Comparison of ENCODE assay signal across 8 mouse cellular contexts in genomic region chrX:47892431-47893024, GRCm38 (mm10). TPM values are rescaled to one million over a fixed set of nuclear protein-coding genes. Genes with fewer than 3 reads are reported as not detected.
DNase-seq lines count a peak whose midpoint lies in the region; ATAC-seq and TF ChIP-seq lines count a peak whose summit lies in the region.

TSS of gene Smarca1 (minus strand) at chrX:47892974.

- no peaks in the 10 kb centered on the region for H3K9me3 ChIP-seq in kidney, embryonic 16.5 days (ENCODE audit: low read length)
- H3K9me3 ChIP-seq in forebrain, embryonic 11.5 days (ENCODE audit: control insufficient read depth, low read length): no peaks in the 10 kb centered on the region
- H3K9me3 ChIP-seq in midbrain, postnatal 0 days (ENCODE audit: low read length): no peaks in the 10 kb centered on the region

- H3K36me3 ChIP-seq in kidney, embryonic 16.5 days (ENCODE audit: insufficient read depth, low read length): no peaks in the 10 kb centered on the region
- no peaks in the 10 kb centered on the region for H3K36me3 ChIP-seq in forebrain, embryonic 11.5 days (ENCODE audit: control insufficient read depth, insufficient read depth, low read length)
- H3K36me3 ChIP-seq in midbrain, postnatal 0 days (ENCODE audit: insufficient read depth, low read length): no peaks in the 10 kb centered on the region

- peak within 1 kb of the TSS; percentile 71 for H3K9ac ChIP-seq in kidney, embryonic 16.5 days (replicated peaks; ENCODE audit: low read length)
- peak within 1 kb of the TSS; percentile 66 for H3K9ac ChIP-seq in forebrain, embryonic 11.5 days (ENCODE audit: low read length)
- peak within 1 kb of the TSS; percentile 91 for H3K9ac ChIP-seq in midbrain, postnatal 0 days (replicated peaks; ENCODE audit: low read length, poor library complexity, severe bottlenecking)

- TF ChIP-seq CTCF in midbrain, postnatal 0 days (IDR thresholded peaks at IDR 0.05): peak; percentile 11; the same call in 1 of the 2 replicates

- peak; percentile 73 for ATAC-seq in kidney, embryonic 16.5 days (ENCODE audit: low FRiP score, low TSS enrichment)
- ATAC-seq in forebrain, embryonic 11.5 days (replicated peaks; ENCODE audit: low FRiP score): peak; percentile 85
- peak; percentile 85 for ATAC-seq in midbrain, postnatal 0 days (ENCODE audit: low FRiP score)

- no peaks in the 10 kb centered on the region; the same call in 1 of the 2 replicates for H3K27me3 ChIP-seq in kidney, embryonic 16.5 days (ENCODE audit: insufficient read depth, low read length)
- no peaks in the 10 kb centered on the region for H3K27me3 ChIP-seq in forebrain, embryonic 11.5 days (ENCODE audit: control insufficient read depth, insufficient read depth, low read length)
- H3K27me3 ChIP-seq in midbrain, postnatal 0 days (ENCODE audit: insufficient read depth, low read length): no peaks in the 10 kb centered on the region

- peak within 1 kb of the TSS; percentile 32; the same call in 1 of the 2 replicates for H3K27ac ChIP-seq in kidney, embryonic 16.5 days (ENCODE audit: low read length)
- H3K27ac ChIP-seq in forebrain, embryonic 11.5 days (ENCODE audit: low read depth, low read length): no peak within 1 kb of the TSS
- H3K27ac ChIP-seq in midbrain, postnatal 0 days (ENCODE audit: low read depth, low read length): peak within 1 kb of the TSS; percentile 89

- peak within 1 kb of the TSS; percentile 60 for H3K4me3 ChIP-seq in kidney, embryonic 16.5 days (ENCODE audit: low read length)
- peak within 1 kb of the TSS; percentile 45 for H3K4me3 ChIP-seq in forebrain, embryonic 11.5 days (ENCODE audit: low read depth, low read length)
- H3K4me3 ChIP-seq in midbrain, postnatal 0 days (ENCODE audit: low read depth, low read length): peak within 1 kb of the TSS; percentile 59

- no peak for DNase-seq in kidney, postnatal 4 days
- DNase-seq in adrenal gland, adult 8-10 months: no peak
- peak; percentile 58 for DNase-seq in forebrain, embryonic 11.5 days (ENCODE audit: low spot score)
- no peak for DNase-seq in left cerebral cortex, adult 8-10 months (ENCODE audit: low spot score in 2 of 2)
- DNase-seq in midbrain, postnatal 0 days (ENCODE audit: low spot score): peak; percentile 36
- DNase-seq in Muller cell, postnatal 12 days (ENCODE audit: inconsistent ontology term): no peak
- no peak for DNase-seq in right cerebral cortex, postnatal 36 days (ENCODE audit: low spot score in 2 of 2)

- peak within 1 kb of the TSS; percentile 64 for H3K4me2 ChIP-seq in kidney, embryonic 16.5 days (replicated peaks; ENCODE audit: low read depth, low read length)
- peak within 1 kb of the TSS; percentile 54 for H3K4me2 ChIP-seq in forebrain, embryonic 11.5 days (ENCODE audit: low read depth, low read length, severe bottlenecking)
- peak within 1 kb of the TSS; percentile 48 for H3K4me2 ChIP-seq in midbrain, postnatal 0 days (ENCODE audit: low read depth, low read length, poor library complexity, severe bottlenecking)

- no peaks in the 10 kb centered on the region for H3K4me1 ChIP-seq in kidney, embryonic 16.5 days (ENCODE audit: insufficient read depth, low read length)
- no peaks in the 10 kb centered on the region for H3K4me1 ChIP-seq in forebrain, embryonic 11.5 days (replicated peaks; ENCODE audit: control insufficient read depth, insufficient read depth, low read length)
- no peaks in the 10 kb centered on the region for H3K4me1 ChIP-seq in midbrain, postnatal 0 days (ENCODE audit: insufficient read depth, low read length)

- 14% methylated on average over 17 of the region's 17 CpGs for WGBS in kidney, embryonic 16.5 days
- WGBS in forebrain, embryonic 11.5 days: 21% methylated on average over 14 of the region's 17 CpGs
- WGBS in midbrain, postnatal 0 days: 19% methylated on average over 13 of the region's 17 CpGs

RNA-seq across cellular contexts. Expression of gene Smarca1, which starts in this region (rescaled TPM):
- polyA plus RNA-seq in kidney, embryonic 16.5 days (2015; fragmentation: Nextera tagmentation; extraction: Ambion mirVana): 22.8 and 24.9 TPM in 2 replicates
- 10 to 100 TPM; 21.9 to 65.0 (median 41.6) TPM for total RNA-seq in adrenal gland, adult 8-10 months (2022)
- polyA plus RNA-seq in forebrain, embryonic 11.5 days (2014; fragmentation: Nextera tagmentation; extraction: Ambion mirVana): 23.3 and 26.3 TPM in 2 replicates
- 10 to 100 TPM; 43.4 to 51.4 (median 49.6) TPM for total RNA-seq in left cerebral cortex, adult 8-10 months (2022)
- total RNA-seq in midbrain, postnatal 0 days (2014; rRNA removed): 42.0 and 50.0 TPM in 2 replicates
- polyA plus RNA-seq in midbrain, postnatal 0 days (2015; fragmentation: Nextera tagmentation; extraction: Ambion mirVana): 27.8 and 31.3 TPM in 2 replicates

Comparison
In these comparisons a context has a peak if more than half of its experiments do, and no peak if none do; other contexts are left out.
1. DNase-seq: peak in forebrain, embryonic 11.5 days (single experiment) and midbrain, postnatal 0 days (single experiment); none in kidney, postnatal 4 days (0 of 2), adrenal gland, adult 8-10 months (single experiment), left cerebral cortex, adult 8-10 months (0 of 2), Muller cell, postnatal 12 days (single experiment) and right cerebral cortex, postnatal 36 days (0 of 2).
2. Peak in every context shown above with its lines, with median percentiles within 50 percentile points of each other: ATAC-seq, H3K4me2 ChIP-seq, H3K4me3 ChIP-seq and H3K9ac ChIP-seq.